Mouse (Mus musculus): ENCODE results near the gene Nfia.

DNA sequence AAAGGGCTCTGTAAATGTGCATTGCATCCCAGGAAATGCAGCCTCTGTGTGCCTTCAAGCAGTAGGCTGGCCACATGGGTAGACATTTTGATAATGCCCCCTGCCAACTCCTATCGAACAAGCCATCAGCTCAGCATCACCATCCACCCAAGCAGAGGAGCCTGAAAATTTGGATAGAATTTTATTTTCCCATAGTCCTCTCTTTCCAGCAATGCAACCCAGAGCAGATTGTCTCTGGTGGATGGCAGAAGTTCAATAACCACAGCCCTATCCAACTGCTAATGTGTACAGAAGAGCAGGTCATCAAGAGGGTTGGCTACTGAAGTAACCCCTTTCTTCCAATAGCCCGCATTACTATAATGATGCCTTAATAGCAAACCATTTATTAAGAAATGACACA lies 237.4 kb downstream of the Nfia start:
- no peak for TF ChIP-seq GATA1 (IDR thresholded peaks at IDR 0.05; ENCODE audit: borderline replicate concordance, low read length)
- TF ChIP-seq FLI1 (IDR thresholded peaks at IDR 0.05; ENCODE audit: low read length), result no peak
